In genomic region chr1:171135600-171135999, GRCm38 (mm10) we compare ENCODE assay signal across 39 mouse cellular contexts. TPM values are rescaled to one million over a fixed set of nuclear protein-coding genes. Genes with fewer than 3 reads are reported as not detected.
"Had no signal": no experiment of that assay in that cellular context is flagged by ENCODE, and none has a peak within 500 bp of the region (broad histone marks: within the 10 kb centered on the region; RNA-seq: fewer than 3 reads in every experiment).

No protein-coding gene starts in this region.

- H3K27me3 ChIP-seq: limb, embryonic 12.5 days; limb, embryonic 13.5 days; limb, embryonic 15.5 days; liver, embryonic 12.5 days; liver, embryonic 15.5 days; lung, embryonic 15.5 days; megakaryocyte, embryonic 14.5 days; midbrain, embryonic 12.5 days; midbrain, embryonic 13.5 days; midbrain, embryonic 15.5 days; neural tube, embryonic 12.5 days; neural tube, embryonic 13.5 days had no signal

- H3K4me1 ChIP-seq: limb, embryonic 10.5 days; limb, embryonic 12.5 days; limb, embryonic 13.5 days; limb, embryonic 15.5 days; liver, embryonic 12.5 days; lung, embryonic 15.5 days; megakaryocyte, embryonic 14.5 days; midbrain, embryonic 10.5 days; midbrain, embryonic 12.5 days; midbrain, embryonic 13.5 days; midbrain, embryonic 15.5 days; neural tube, embryonic 12.5 days; neural tube, embryonic 13.5 days had no signal

- H3K4me2 ChIP-seq: limb, embryonic 12.5 days; limb, embryonic 13.5 days; limb, embryonic 15.5 days; liver, embryonic 12.5 days; liver, embryonic 15.5 days; lung, embryonic 14.5 days; lung, embryonic 15.5 days; midbrain, embryonic 11.5 days; midbrain, embryonic 12.5 days; midbrain, embryonic 13.5 days; midbrain, embryonic 15.5 days; neural tube, embryonic 12.5 days; neural tube, embryonic 13.5 days had no signal

- H3K4me3 ChIP-seq: left cerebral cortex, adult 2 months; limb, embryonic 10.5 days; limb, embryonic 12.5 days; limb, embryonic 13.5 days; limb, embryonic 15.5 days; liver, embryonic 12.5 days; liver, embryonic 15.5 days; lung, embryonic 15.5 days; megakaryocyte, embryonic 14.5 days; midbrain, embryonic 10.5 days; midbrain, embryonic 12.5 days; midbrain, embryonic 13.5 days; midbrain, embryonic 15.5 days; myocyte; neural tube, embryonic 12.5 days; neural tube, embryonic 13.5 days had no signal

- H3K9ac ChIP-seq: limb, embryonic 12.5 days; limb, embryonic 13.5 days; limb, embryonic 15.5 days; liver, embryonic 12.5 days; liver, embryonic 14.5 days; liver, embryonic 15.5 days; lung, embryonic 14.5 days; lung, embryonic 15.5 days; midbrain, embryonic 12.5 days; midbrain, embryonic 13.5 days; midbrain, embryonic 15.5 days; neural tube, embryonic 12.5 days; neural tube, embryonic 13.5 days had no signal

- H3K27ac ChIP-seq: left cerebral cortex, adult 2 months; limb, embryonic 10.5 days; limb, embryonic 12.5 days; limb, embryonic 13.5 days; limb, embryonic 15.5 days; liver, embryonic 12.5 days; liver, embryonic 14.5 days; liver, embryonic 15.5 days; lung, embryonic 15.5 days; macrophage; midbrain, embryonic 10.5 days; midbrain, embryonic 12.5 days; midbrain, embryonic 13.5 days; midbrain, embryonic 15.5 days; neural tube, embryonic 12.5 days; neural tube, embryonic 13.5 days had no signal

- ATAC-seq: liver, embryonic 12.5 days; lung, postnatal 0 days; midbrain, embryonic 13.5 days; midbrain, embryonic 15.5 days; midbrain, embryonic 16.5 days had no signal

- H3K9me3 ChIP-seq: limb, embryonic 10.5 days; limb, embryonic 12.5 days; limb, embryonic 13.5 days; limb, embryonic 15.5 days; liver, embryonic 12.5 days; liver, embryonic 15.5 days; lung, embryonic 15.5 days; megakaryocyte, embryonic 14.5 days; midbrain, embryonic 10.5 days; midbrain, embryonic 12.5 days; midbrain, embryonic 13.5 days; midbrain, embryonic 15.5 days; neural tube, embryonic 12.5 days; neural tube, embryonic 13.5 days had no signal

- DNase-seq: left cerebral cortex, postnatal 4 days; liver; lung, adult 18-20 months; lung, adult 2 months; lung, embryonic 14.5 days; lung, postnatal 10 days; lung, postnatal 14 days; lung, postnatal 36 days; lung, postnatal 4 days; midbrain, embryonic 14.5 days had no signal

RNA-seq across cellular contexts. Expression of gene Mpz, which starts 14.9 kb away (rescaled TPM):
- total RNA-seq: left cerebral cortex, adult 2 months; left cerebral cortex, postnatal 10 days; left cerebral cortex, postnatal 14 days; left cerebral cortex, postnatal 25 days; left cerebral cortex, postnatal 36 days; left cerebral cortex, postnatal 4 days; megakaryocyte progenitor cell, adult 5-6 weeks; megakaryocyte, adult 5-6 weeks; megakaryocyte-erythroid progenitor cell, adult 5-6 weeks; monocyte, adult 5-6 weeks had no signal
- polyA plus RNA-seq: liver, embryonic 15.5 days; macrophage had no signal
